8 mouse cellular contexts compared by ENCODE assay signal in genomic region chr11:43612834-43613488, GRCm38 (mm10). TPM values are rescaled to one million over a fixed set of nuclear protein-coding genes. Genes with fewer than 3 reads are reported as not detected.
DNase-seq lines count a peak whose midpoint lies in the region; ATAC-seq and TF ChIP-seq lines count a peak whose summit lies in the region.

No protein-coding gene starts in this region.

- peak; percentile 93 for DNase-seq in MN1 (ENCODE audit: low spot score)
- peak; percentile 86 for DNase-seq in cerebellum, adult 8-10 months
- DNase-seq in forelimb bud, embryonic 11.5 days (ENCODE audit: low read depth, low spot score) = peak; percentile 89
- DNase-seq in heart, postnatal 4 days = peak; percentile 90
- DNase-seq in layer of hippocampus, adult 2 months (ENCODE audit: low spot score in 2 of 2) = peak; percentile 77 to 88
- peak; percentile 97 for DNase-seq in lung, embryonic 14.5 days
- peak; percentile 56 for DNase-seq in ovary, postnatal 10 days (ENCODE audit: low spot score)
- DNase-seq in thymus, postnatal 10 days (ENCODE audit: low spot score in 2 of 2) = peak; percentile 22 to 76

- H3K9me3 ChIP-seq in lung, embryonic 14.5 days (ENCODE audit: low read depth, low read length) = no peaks in the 10 kb centered on the region

- H3K4me3 ChIP-seq in layer of hippocampus, adult 2 months = no peak overlapping the region
- H3K4me3 ChIP-seq in lung, embryonic 14.5 days (ENCODE audit: low read depth, low read length) = no peak overlapping the region

- H3K27me3 ChIP-seq in lung, embryonic 14.5 days (ENCODE audit: insufficient read depth, low read length) = no peaks in the 10 kb centered on the region

- WGBS in lung, embryonic 14.5 days = 20% methylated on average over 12 of the region's 12 CpGs

- ATAC-seq in lung, embryonic 14.5 days (ENCODE audit: insufficient read depth) = peak; percentile 74

- H3K9ac ChIP-seq in lung, embryonic 14.5 days = no peak overlapping the region

- peaks cover 7% of the 10 kb centered on the region; the same call in 1 of the 2 replicates for H3K4me1 ChIP-seq in lung, embryonic 14.5 days (ENCODE audit: insufficient read depth)

- H3K4me2 ChIP-seq in lung, embryonic 14.5 days = no peak overlapping the region

- peak overlapping the region; percentile 51; the same call in 1 of the 2 replicates for H3K27ac ChIP-seq in layer of hippocampus, adult 2 months
- peak overlapping the region; percentile 63 for H3K27ac ChIP-seq in lung, embryonic 14.5 days (ENCODE audit: low read depth)

- no peaks in the 10 kb centered on the region for H3K36me3 ChIP-seq in lung, embryonic 14.5 days (ENCODE audit: insufficient read depth)

- TF ChIP-seq CTCF in layer of hippocampus, adult 2 months (conservative IDR thresholded peaks at IDR 0.05) = peak; percentile 86
- peak; percentile 84 for TF ChIP-seq CTCF in lung, embryonic 14.5 days (IDR thresholded peaks at IDR 0.05; ENCODE audit: low read depth)

RNA-seq across cellular contexts. Expression of gene Fabp6, which starts 11.6 kb away (rescaled TPM):
- not detected for total RNA-seq in heart, postnatal 4 days (2021)
- not detected for total RNA-seq in layer of hippocampus, adult 2 months (2021)
- polyA plus RNA-seq in lung, embryonic 14.5 days (2014; fragmentation: Nextera tagmentation; extraction: Ambion mirVana) = not detected in 2 replicates

RNA-seq across cellular contexts. Expression of gene 4933415A04Rik, which starts 26.1 kb away (rescaled TPM):
- total RNA-seq in heart, postnatal 4 days (2021) = 1 to 10 TPM; 3.3 to 3.8 TPM
- 1 to 10 TPM; 1.9 to 2.4 TPM for total RNA-seq in layer of hippocampus, adult 2 months (2021)
- 6.9 and 7.6 TPM in 2 replicates for polyA plus RNA-seq in lung, embryonic 14.5 days (2014; fragmentation: Nextera tagmentation; extraction: Ambion mirVana)
